Mouse (Mus musculus) gastrocnemius, postnatal 4 days (tissue): ENCODE data around the gene Sidt1. TPM values are rescaled to one million over a fixed set of nuclear protein-coding genes. Genes with fewer than 3 reads are reported as not detected.

Experiments
- total RNA-seq, 2 experiments: library from RNA; stranded (reverse); gene quantifications; 2 replicates each; pipeline ENCODE4 v1.2.3; 2021

The Sidt1 gene
- total RNA-seq, 2 experiments from 2014 or later = 0.29 to 0.93 TPM

Other genes starting within 250 kb of the Sidt1 start
- 10 to 100 TPM; 46.1 to 56.8 TPM for gene Atp6v1a, start 193.5 kb downstream of the Sidt1 start, total RNA-seq
- gene Naa50, start 193.4 kb downstream of the Sidt1 start, total RNA-seq = 100 to 1,000 TPM; 214 to 254 TPM
- 10 to 100 TPM; 37.3 to 41.9 TPM for gene Usf3, start 159.9 kb downstream of the Sidt1 start, total RNA-seq
- 10 to 100 TPM; 12.7 TPM for gene Spice1, start 13.9 kb upstream of the Sidt1 start, total RNA-seq
- gene Cfap44, start 61.6 kb upstream of the Sidt1 start, total RNA-seq = under 1 TPM; 0.05 to 0.16 TPM
- 10 to 100 TPM; 26.2 to 30.3 TPM for gene Boc, start 225.7 kb upstream of the Sidt1 start, total RNA-seq